Mouse (Mus musculus): ENCODE measurements around the gene Cacna2d1.

Cacna2d1 gene

GRCm38 (mm10) chr5:16252738-16253513 is 318.4 kb downstream of the Cacna2d1 start:
- DNase-seq (ENCODE audit: low read depth in 2 of 2, low spot score in 2 of 2), result no peak

- no peak for DNase-seq (ENCODE audit: low read depth in 2 of 2, low spot score in 2 of 2)
These were observed 319.3 kb downstream of the Cacna2d1 start for GRCm38 (mm10) chr5:16253768-16254167.

- DNase-seq (ENCODE audit: low read depth in 2 of 2, low spot score in 2 of 2), result no peak
These were observed 330.9 kb downstream of the Cacna2d1 start for GRCm38 (mm10) chr5:16265385-16265784.

- no peak for DNase-seq (ENCODE audit: low read depth in 2 of 2, low spot score in 2 of 2)
These were observed 342.6 kb downstream of the Cacna2d1 start for GRCm38 (mm10) chr5:16277058-16277457.

GRCm38 (mm10) chr5:16281229-16281628 is 346.7 kb downstream of the Cacna2d1 start:
- DNase-seq (ENCODE audit: low read depth in 2 of 2, low spot score in 2 of 2), result no peak

- DNase-seq (ENCODE audit: low read depth in 2 of 2, low spot score in 2 of 2), result no peak
These were observed 358.7 kb downstream of the Cacna2d1 start for GRCm38 (mm10) chr5:16293223-16293622.

GRCm38 (mm10) chr5:16293825-16294224 is 359.3 kb downstream of the Cacna2d1 start:
- no peak for DNase-seq (ENCODE audit: low read depth in 2 of 2, low spot score in 2 of 2)

- DNase-seq (ENCODE audit: low read depth in 2 of 2, low spot score in 2 of 2), result no peak
These were observed 360.2 kb downstream of the Cacna2d1 start for GRCm38 (mm10) chr5:16294708-16295107.

GRCm38 (mm10) chr5:16297170-16297771 is 362.8 kb downstream of the Cacna2d1 start:
- DNase-seq (ENCODE audit: low read depth in 2 of 2, low spot score in 2 of 2), result no peak

- DNase-seq (ENCODE audit: low read depth in 2 of 2, low spot score in 2 of 2), result no peak
These were observed 365.1 kb downstream of the Cacna2d1 start for GRCm38 (mm10) chr5:16299631-16300030.

GRCm38 (mm10) chr5:16309168-16310006 is 374.9 kb downstream of the Cacna2d1 start:
- no peak for DNase-seq (ENCODE audit: low read depth in 2 of 2, low spot score in 2 of 2)

GRCm38 (mm10) chr5:16314242-16314641 is 379.8 kb downstream of the Cacna2d1 start:
- DNase-seq (ENCODE audit: low read depth in 2 of 2, low spot score in 2 of 2), result no peak

GRCm38 (mm10) chr5:16315983-16316390 is 381.5 kb downstream of the Cacna2d1 start:
- no peak for DNase-seq (ENCODE audit: low read depth in 2 of 2, low spot score in 2 of 2)

GRCm38 (mm10) chr5:16317680-16318242 is 383.3 kb downstream of the Cacna2d1 start:
- no peak for DNase-seq (ENCODE audit: low read depth in 2 of 2, low spot score in 2 of 2)

GRCm38 (mm10) chr5:16326610-16327009 is 392.1 kb downstream of the Cacna2d1 start:
- no peak for DNase-seq (ENCODE audit: low read depth in 2 of 2, low spot score in 2 of 2)

- DNase-seq (ENCODE audit: low read depth in 2 of 2, low spot score in 2 of 2), result no peak
These were observed 410.9 kb downstream of the Cacna2d1 start for GRCm38 (mm10) chr5:16345393-16345792.

- DNase-seq (ENCODE audit: low read depth in 2 of 2, low spot score in 2 of 2), result no peak
These were observed 421.3 kb downstream of the Cacna2d1 start for GRCm38 (mm10) chr5:16355816-16356215.

GRCm38 (mm10) chr5:16357709-16358108 is 423.2 kb downstream of the Cacna2d1 start:
- DNase-seq (ENCODE audit: low read depth in 2 of 2, low spot score in 2 of 2), result no peak

GRCm38 (mm10) chr5:16362076-16362475 is 427.6 kb downstream of the Cacna2d1 start:
- DNase-seq (ENCODE audit: low read depth in 2 of 2, low spot score in 2 of 2), result no peak

GRCm38 (mm10) chr5:16363171-16363570 is 428.7 kb downstream of the Cacna2d1 start:
- DNase-seq (ENCODE audit: low read depth in 2 of 2, low spot score in 2 of 2), result no peak

- DNase-seq (ENCODE audit: low read depth in 2 of 2, low spot score in 2 of 2), result no peak
These were observed 436.2 kb downstream of the Cacna2d1 start for GRCm38 (mm10) chr5:16370706-16371105.

Measured in CD8-positive naive resting alpha-beta T cell, adult 2 months (primary cell).